Mouse (Mus musculus): ENCODE results near the gene Mre11a.

Mre11a gene

GRCm38 (mm10) chr9:14821396-14821795, 36.9 kb downstream of the Mre11a start:
- no peak for DNase-seq (ENCODE audit: low read depth, low spot score)

- no peak for DNase-seq (ENCODE audit: low read depth, low spot score)
Measured at GRCm38 (mm10) chr9:14824840-14825239, 40.4 kb downstream of the Mre11a start.

- peak; percentile 55 for DNase-seq (ENCODE audit: low read depth, low spot score)
Measured at GRCm38 (mm10) chr9:14827875-14828274, 43.4 kb downstream of the Mre11a start.

GRCm38 (mm10) chr9:14832046-14832445, 47.6 kb downstream of the Mre11a start:
- peak; percentile 36 for DNase-seq (ENCODE audit: low read depth, low spot score)

- no peak for DNase-seq (ENCODE audit: low read depth, low spot score)
Measured at GRCm38 (mm10) chr9:14835335-14836075, 51.1 kb downstream of the Mre11a start.

GRCm38 (mm10) chr9:14839527-14839926, 55.1 kb downstream of the Mre11a start:
- peak; percentile 57 for DNase-seq (ENCODE audit: low read depth, low spot score)

- no peak for DNase-seq (ENCODE audit: low read depth, low spot score)
Measured at GRCm38 (mm10) chr9:14839970-14840369, 55.5 kb downstream of the Mre11a start.

- peak; percentile 31 for DNase-seq (ENCODE audit: low read depth, low spot score)
Measured at GRCm38 (mm10) chr9:14841878-14842761, 57.7 kb downstream of the Mre11a start.

GRCm38 (mm10) chr9:14843311-14843857, 58.9 kb downstream of the Mre11a start:
- peak; percentile 17 for DNase-seq (ENCODE audit: low read depth, low spot score)

GRCm38 (mm10) chr9:14843901-14844300, 59.4 kb downstream of the Mre11a start:
- no peak for DNase-seq (ENCODE audit: low read depth, low spot score)

GRCm38 (mm10) chr9:14846428-14846827, 62.0 kb downstream of the Mre11a start:
- peak; percentile 33 for DNase-seq (ENCODE audit: low read depth, low spot score)

GRCm38 (mm10) chr9:14848267-14848935, 63.9 kb downstream of the Mre11a start:
- DNase-seq (ENCODE audit: low read depth, low spot score) = peak; percentile 68

- peak; percentile 33 for DNase-seq (ENCODE audit: low read depth, low spot score)
Measured at GRCm38 (mm10) chr9:14854585-14854984, 70.1 kb downstream of the Mre11a start.

- no peak for DNase-seq (ENCODE audit: low read depth, low spot score)
Measured at GRCm38 (mm10) chr9:14856922-14857654, 72.6 kb downstream of the Mre11a start.

- DNase-seq (ENCODE audit: low read depth, low spot score) = no peak
Measured at GRCm38 (mm10) chr9:14858170-14858706, 73.8 kb downstream of the Mre11a start.

GRCm38 (mm10) chr9:14858782-14859181, 74.3 kb downstream of the Mre11a start:
- no peak for DNase-seq (ENCODE audit: low read depth, low spot score)

- DNase-seq (ENCODE audit: low read depth, low spot score) = peak; percentile 85
Measured at GRCm38 (mm10) chr9:14859868-14860639, 75.6 kb downstream of the Mre11a start, which contains the start of gene Gpr83. Gpr83 (plus strand) TSS chr9:14860210.

- no peak for DNase-seq (ENCODE audit: low read depth, low spot score)
Measured at GRCm38 (mm10) chr9:14863126-14863525, 78.7 kb downstream of the Mre11a start.

GRCm38 (mm10) chr9:14864726-14865125, 80.3 kb downstream of the Mre11a start:
- DNase-seq (ENCODE audit: low read depth, low spot score) = no peak

- peak; percentile 80 for DNase-seq (ENCODE audit: low read depth, low spot score)
Measured at GRCm38 (mm10) chr9:14866957-14867356, 82.5 kb downstream of the Mre11a start.

All from brain, adult 2 months (tissue).